Mouse (Mus musculus): ENCODE measurements around the gene Ppara.

GRCm38 (mm10) chr15:85783146-85783545, 48.4 kb downstream of the Ppara start:
- TF ChIP-seq CTCF (IDR thresholded peaks at IDR 0.05; ENCODE audit: borderline replicate concordance, insufficient read depth, low read depth, low read length) (no peak), POLR2A (IDR thresholded peaks at IDR 0.05; ENCODE audit: borderline replicate concordance, insufficient read depth, low read length) (no peak)
